In genomic region chr2:73082476-73082875, GRCm38 (mm10) we compare ENCODE assay signal across 12 mouse cellular contexts.
DNase-seq lines count a peak whose midpoint lies in the region; ATAC-seq and TF ChIP-seq lines count a peak whose summit lies in the region.
"Had no signal": no experiment of that assay in that cellular context is flagged by ENCODE, and none has a peak within 500 bp of the region (broad histone marks: within the 10 kb centered on the region; RNA-seq: fewer than 3 reads in every experiment).

No protein-coding gene starts in this region.

- WGBS in lung, postnatal 0 days, result 59% methylated on average over 10 of the region's 10 CpGs
- 86% methylated on average over 10 of the region's 10 CpGs for WGBS in kidney, embryonic 16.5 days

- no peak for TF ChIP-seq POLR2A in brain, embryonic 14.5 days (IDR thresholded peaks at IDR 0.05; ENCODE audit: borderline replicate concordance, extremely low read depth, insufficient read depth, insufficient read length, poor library complexity, severe bottlenecking)

- H3K27ac ChIP-seq in lung, postnatal 0 days (ENCODE audit: low read length), result no peak overlapping the region
- H3K27ac ChIP-seq in kidney, embryonic 16.5 days (ENCODE audit: low read length), result no peak overlapping the region
- H3K27ac ChIP-seq: intestine, embryonic 15.5 days; macrophage had no signal

- no peak overlapping the region for H3K9ac ChIP-seq in lung, postnatal 0 days (replicated peaks; ENCODE audit: low read depth)
- H3K9ac ChIP-seq in kidney, embryonic 16.5 days (replicated peaks; ENCODE audit: low read length), result no peak overlapping the region
- H3K9ac ChIP-seq: intestine, embryonic 15.5 days had no signal

- no peak overlapping the region for H3K4me3 ChIP-seq in lung, postnatal 0 days (ENCODE audit: low read depth, low read length)
- H3K4me3 ChIP-seq in kidney, embryonic 16.5 days (ENCODE audit: low read length), result no peak overlapping the region
- H3K4me3 ChIP-seq: intestine, embryonic 15.5 days had no signal

- TF ChIP-seq EP300 in lung, postnatal 0 days (IDR thresholded peaks at IDR 0.05), result no peak

- peak; percentile 82 for ATAC-seq in lung, postnatal 0 days
- no peak for ATAC-seq in kidney, embryonic 16.5 days (ENCODE audit: low FRiP score, low TSS enrichment)
- ATAC-seq in megakaryocyte-erythroid progenitor cell, adult 5-6 weeks (replicated peaks; ENCODE audit: low FRiP score, low TSS enrichment, poor library complexity, severe bottlenecking), result no peak
- ATAC-seq: intestine, embryonic 15.5 days had no signal

- no peaks in the 10 kb centered on the region for H3K36me3 ChIP-seq in lung, postnatal 0 days (ENCODE audit: insufficient read depth, low read length)
- no peaks in the 10 kb centered on the region for H3K36me3 ChIP-seq in kidney, embryonic 16.5 days (ENCODE audit: insufficient read depth, low read length)
- H3K36me3 ChIP-seq: intestine, embryonic 15.5 days had no signal

- peak; percentile 17 for DNase-seq in layer of hippocampus, adult 11-12 months (ENCODE audit: low spot score)
- no peak for DNase-seq in layer of hippocampus, adult 9-10 months (ENCODE audit: low spot score)
- DNase-seq in R1 (ENCODE audit: low read depth, low spot score), result peak; percentile 69
- peak; percentile 67 for DNase-seq in brain, embryonic 14.5 days (ENCODE audit: low read depth)
- DNase-seq in lung, postnatal 0 days (ENCODE audit: low spot score), result peak; percentile 71
- DNase-seq: adrenal gland, postnatal 36 days; cerebellum, adult 11-12 months; kidney, postnatal 4 days had no signal

- H3K9me3 ChIP-seq in lung, postnatal 0 days (ENCODE audit: low read length), result no peaks in the 10 kb centered on the region
- no peaks in the 10 kb centered on the region for H3K9me3 ChIP-seq in kidney, embryonic 16.5 days (ENCODE audit: low read length)
- H3K9me3 ChIP-seq: intestine, embryonic 15.5 days had no signal

- 0 out of 2 replicates have a peak, but pooled peaks cover 2% of the 10 kb centered on the region for H3K4me1 ChIP-seq in lung, postnatal 0 days (ENCODE audit: insufficient read depth, low read depth, low read length)
- peaks cover 10% of the 10 kb centered on the region for H3K4me1 ChIP-seq in kidney, embryonic 16.5 days (ENCODE audit: insufficient read depth, low read length)

- 0 out of 2 replicates have a peak overlapping the region, but pooled peaks have one; percentile 22 for H3K4me2 ChIP-seq in lung, postnatal 0 days (replicated peaks; ENCODE audit: low read depth, low read length)
- no peak overlapping the region for H3K4me2 ChIP-seq in kidney, embryonic 16.5 days (replicated peaks; ENCODE audit: low read depth, low read length)
- H3K4me2 ChIP-seq: intestine, embryonic 15.5 days had no signal

- no peak for TF ChIP-seq CTCF in brain, embryonic 14.5 days (IDR thresholded peaks at IDR 0.05; ENCODE audit: borderline replicate concordance, extremely low read depth, insufficient read depth, insufficient read length)
- no peak for TF ChIP-seq CTCF in lung, postnatal 0 days (IDR thresholded peaks at IDR 0.05)

- no peaks in the 10 kb centered on the region for H3K27me3 ChIP-seq in lung, postnatal 0 days (replicated peaks; ENCODE audit: insufficient read depth, low read length)
- no peaks in the 10 kb centered on the region for H3K27me3 ChIP-seq in kidney, embryonic 16.5 days (ENCODE audit: insufficient read depth, low read length)
- H3K27me3 ChIP-seq: intestine, embryonic 15.5 days had no signal
